Mouse (Mus musculus) embryonic fibroblast, embryonic 13.5 days (primary cell): ENCODE measurements around the gene Pan2.

ENCODE experiments used
- CTCF ChIP-seq: IDR thresholded peaks from 2 replicates; pipeline ENCODE4 v1.5.1; 2011; ENCODE audit warnings: mild to moderate bottlenecking, control low read depth, low read length, moderate library complexity, borderline replicate concordance; ENCODE audit not compliant: insufficient read depth
- POLR2A ChIP-seq: IDR thresholded peaks from 2 replicates; pipeline ENCODE4 v1.6.1; 2011; ENCODE audit warnings: low read depth, mild to moderate bottlenecking, control low read depth, low read length, moderate library complexity

GRCm38 (mm10) chr10:128281682-128282081 lies 21.5 kb upstream of the Pan2 start:
- TF ChIP-seq CTCF (no peak), POLR2A (no peak)
